Mouse (Mus musculus): ENCODE data around the gene Fam168b. TPM values are rescaled to one million over a fixed set of nuclear protein-coding genes. Genes with fewer than 3 reads are reported as not detected.

Fam168b gene
- polyA plus RNA-seq, 1 experiment from 2014 or later: 161 TPM

Other genes with a start within 250 kb of the Fam168b start
- gene Plekhb2, start 6.9 kb upstream of the Fam168b start, polyA plus RNA-seq (2015; fragmentation: Nextera tagmentation; extraction: Ambion mirVana): 69.1 and 72.6 TPM in 2 replicates